Mouse (Mus musculus) frontal cortex, postnatal 36 days (tissue): ENCODE measurements around the gene Kcnip4.

ENCODE experiments used
- DNase-seq, 2 experiments: peaks; one replicate each; pipeline ENCODE4 v3.0.0; 2022; ENCODE audit warnings: low spot score in 2 of 2

The Kcnip4 gene

DNA sequence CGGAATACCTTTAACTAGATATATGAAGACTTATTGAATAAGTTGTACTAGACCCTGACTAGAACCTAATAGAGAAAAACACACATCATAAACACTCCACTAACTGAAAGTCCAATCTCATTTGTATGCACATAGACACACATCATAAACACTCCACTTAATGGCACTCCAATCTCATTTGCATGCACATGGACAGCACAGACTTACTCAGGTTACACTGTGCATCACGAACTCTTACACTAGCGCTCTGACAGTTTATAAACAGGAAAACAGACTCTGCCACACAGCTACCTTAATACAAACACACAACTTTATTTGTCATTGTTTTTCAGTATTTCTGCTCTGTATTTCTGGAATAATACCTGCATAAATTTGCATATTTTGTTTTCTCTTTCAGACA, 168.3 kb downstream of the Kcnip4 start:
- no peak for DNase-seq

DNA sequence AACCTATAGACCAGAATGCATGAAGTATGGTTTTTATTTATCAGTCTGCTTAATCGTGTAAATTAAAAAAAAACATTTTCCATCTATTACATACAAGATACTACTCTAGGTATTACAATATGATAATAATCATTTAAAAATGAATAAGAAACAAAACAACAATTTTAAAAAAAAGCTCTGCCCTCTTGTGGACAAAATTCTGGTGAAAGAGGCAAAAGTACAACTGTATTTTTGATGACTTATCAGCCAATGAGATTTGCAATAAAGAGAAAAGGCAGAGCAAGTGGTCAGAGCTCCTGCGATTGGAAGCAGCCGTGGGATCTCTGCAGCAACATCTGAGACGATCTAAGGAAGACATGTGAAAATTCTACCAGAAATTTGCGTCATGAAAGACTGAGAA, 172.6 kb downstream of the Kcnip4 start:
- DNase-seq, result no peak

DNA sequence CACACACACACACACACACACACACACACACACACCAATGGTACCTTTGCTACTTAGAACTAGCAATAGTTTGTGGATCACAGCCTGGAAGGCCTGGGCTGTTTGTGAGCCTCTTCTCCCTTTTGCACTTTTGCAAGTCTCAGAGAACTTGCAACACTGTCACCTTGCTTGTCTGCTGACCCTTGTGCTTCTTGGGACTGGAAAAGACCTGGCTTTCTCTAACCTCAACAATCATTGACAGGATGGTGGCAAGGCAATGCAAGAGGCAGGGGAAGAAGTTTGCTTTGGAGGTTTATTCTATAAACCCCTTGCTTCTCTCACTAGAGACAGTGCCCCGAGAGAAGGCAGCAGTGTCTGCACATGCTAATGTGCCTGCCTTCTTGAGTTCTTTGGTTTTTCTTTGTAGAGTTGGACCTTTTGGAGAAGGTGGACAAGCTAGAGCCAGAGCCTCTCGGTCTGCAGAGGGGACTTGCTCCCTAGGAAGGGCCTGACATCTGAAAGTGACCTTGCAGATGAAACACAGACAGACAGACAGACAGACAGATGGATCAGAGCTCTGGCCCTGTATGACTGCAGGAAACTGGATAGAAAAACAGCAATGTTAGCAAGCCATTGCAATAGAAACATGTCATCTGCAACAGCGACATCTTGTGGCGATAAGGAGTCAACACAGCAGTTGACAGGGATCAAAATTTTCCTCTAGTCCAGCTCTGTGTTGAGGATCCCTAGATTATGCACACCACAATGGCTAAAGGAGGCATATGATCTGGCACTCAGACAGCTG, 174.4 kb downstream of the Kcnip4 start:
- DNase-seq, result peak; percentile 33 to 76

DNA sequence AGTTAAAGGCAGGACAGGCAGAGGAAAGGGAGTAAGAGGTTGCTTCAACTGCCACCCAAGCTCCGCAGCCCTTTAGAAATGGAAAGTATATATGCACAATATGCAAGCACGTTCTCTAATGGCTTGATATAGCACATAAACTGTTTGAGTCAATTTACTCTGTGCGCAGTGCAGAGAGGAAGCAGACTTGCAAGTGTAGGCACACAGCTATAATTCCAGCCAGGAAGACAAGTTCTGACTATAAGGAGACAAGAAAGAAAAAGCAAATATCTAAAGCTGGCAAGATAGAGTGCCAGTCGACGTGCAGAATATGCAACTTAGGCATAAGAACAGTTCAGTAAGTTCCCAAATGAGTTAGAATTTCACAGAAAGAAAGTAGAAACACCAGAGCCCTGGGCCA, 175.2 kb downstream of the Kcnip4 start:
- DNase-seq, result peak in 1 of 2 experiments; percentile 41

DNA sequence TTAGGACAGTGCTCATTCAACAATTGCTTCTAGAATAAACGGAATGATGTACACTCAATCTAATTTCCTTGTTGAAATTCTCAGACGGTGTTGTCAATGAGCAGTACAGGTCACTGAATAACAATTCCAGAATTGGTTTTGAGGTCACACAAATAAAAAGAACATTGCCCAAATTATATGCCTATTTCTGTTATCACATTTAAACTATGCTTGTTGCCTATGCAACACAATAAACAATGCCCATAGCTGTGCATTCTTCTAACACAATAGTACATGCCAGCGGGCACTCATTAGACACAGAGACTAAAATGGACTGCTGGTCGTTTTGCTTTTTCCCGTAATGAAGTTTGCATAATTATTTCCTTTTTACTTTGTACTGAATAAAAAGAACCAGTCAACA, 176.2 kb downstream of the Kcnip4 start:
- DNase-seq, result no peak

DNA sequence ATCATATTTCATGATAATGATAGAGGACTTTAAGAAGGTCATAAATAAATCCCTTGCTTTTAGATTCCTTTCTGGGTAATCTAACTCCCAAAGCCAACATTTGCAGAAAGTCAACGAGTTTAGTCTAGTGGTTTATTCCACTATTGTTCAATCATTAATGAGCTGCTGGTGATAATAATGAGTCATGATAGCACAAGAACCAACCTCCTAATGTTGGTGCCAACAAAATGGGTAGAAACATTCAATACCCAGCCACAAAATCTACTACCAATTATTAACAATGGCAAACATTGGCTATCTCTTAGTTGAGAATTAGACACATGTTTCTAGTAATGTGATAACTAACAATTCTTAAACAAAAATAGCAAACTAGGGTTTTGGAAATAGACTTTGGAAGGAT, 180.1 kb downstream of the Kcnip4 start:
- DNase-seq, result no peak

DNA sequence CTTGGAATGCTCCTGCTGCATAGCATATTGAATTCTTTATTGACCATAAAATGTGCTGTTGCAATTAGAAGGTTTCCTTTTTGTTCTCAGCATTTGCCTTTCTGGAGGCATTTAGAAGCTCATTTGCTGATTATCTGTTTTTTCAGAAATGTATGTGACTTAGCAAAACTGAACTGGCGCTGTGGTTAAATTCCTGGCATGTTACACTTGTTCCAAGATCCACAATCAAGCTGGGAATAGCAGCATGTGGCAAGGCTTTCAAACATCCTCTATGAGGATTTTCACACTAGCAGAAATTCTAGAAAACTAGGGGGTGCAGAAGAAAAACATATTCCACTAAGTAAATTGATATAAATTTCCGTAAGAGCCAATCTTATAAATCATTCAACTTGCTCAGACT, 187.5 kb downstream of the Kcnip4 start:
- DNase-seq, result peak in 1 of 2 experiments; percentile 53

DNA sequence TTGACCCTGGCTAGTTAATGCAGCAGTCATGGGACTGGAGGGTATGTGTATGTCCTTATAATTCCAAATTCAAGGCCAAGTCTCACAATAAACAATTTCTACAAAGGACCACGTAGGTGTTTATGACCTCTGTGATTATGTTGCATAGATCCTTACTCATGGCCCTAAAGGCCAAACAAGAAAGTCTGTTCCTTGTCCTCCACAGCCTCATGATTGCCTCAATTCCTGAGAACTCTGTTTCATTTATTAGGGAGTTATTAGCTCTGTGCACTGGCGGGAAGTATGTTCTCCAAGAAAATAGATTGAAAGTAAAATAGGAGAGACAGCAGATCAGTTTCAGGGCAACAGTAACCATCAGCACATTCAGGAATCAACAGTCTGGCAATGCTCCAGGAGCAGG, 191.6 kb downstream of the Kcnip4 start:
- no peak for DNase-seq

DNA sequence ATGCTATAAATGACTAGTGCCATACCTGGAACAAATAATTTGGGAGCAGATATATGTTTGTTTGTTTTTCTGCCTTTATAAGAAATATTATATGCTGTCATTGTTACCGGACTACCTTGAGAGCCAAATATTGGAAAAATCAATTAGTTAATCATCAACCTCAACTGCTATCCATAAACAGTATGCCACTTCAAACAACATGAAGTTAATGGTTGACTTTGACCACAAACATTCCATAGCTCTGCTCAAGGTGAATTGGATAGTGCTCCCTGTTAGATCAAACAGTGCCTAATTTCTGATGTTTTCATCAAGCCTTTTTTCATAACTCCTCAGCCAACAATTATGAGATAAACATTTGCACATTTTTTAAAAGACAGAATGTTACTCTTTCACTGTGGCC, 195.7 kb downstream of the Kcnip4 start:
- DNase-seq, result no peak

DNA sequence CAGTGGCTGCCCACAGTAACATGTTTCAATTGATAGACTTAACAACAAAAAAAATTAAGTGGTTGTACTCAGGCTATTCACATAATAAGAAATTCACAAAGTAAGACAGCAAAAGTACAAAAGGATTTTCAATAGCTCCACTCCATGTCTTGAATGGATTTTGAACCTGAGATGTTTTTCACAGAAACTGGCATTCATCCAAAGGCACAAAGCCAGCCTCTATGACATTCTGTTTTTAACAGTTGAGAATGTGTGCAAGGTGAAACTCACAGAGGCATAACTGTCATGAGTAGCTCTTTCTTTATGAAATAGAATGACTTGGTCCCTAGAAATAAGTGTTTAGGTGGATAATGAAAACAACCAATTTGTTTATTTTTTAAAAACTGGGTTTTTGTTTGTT, 206.0 kb downstream of the Kcnip4 start:
- no peak for DNase-seq

DNA sequence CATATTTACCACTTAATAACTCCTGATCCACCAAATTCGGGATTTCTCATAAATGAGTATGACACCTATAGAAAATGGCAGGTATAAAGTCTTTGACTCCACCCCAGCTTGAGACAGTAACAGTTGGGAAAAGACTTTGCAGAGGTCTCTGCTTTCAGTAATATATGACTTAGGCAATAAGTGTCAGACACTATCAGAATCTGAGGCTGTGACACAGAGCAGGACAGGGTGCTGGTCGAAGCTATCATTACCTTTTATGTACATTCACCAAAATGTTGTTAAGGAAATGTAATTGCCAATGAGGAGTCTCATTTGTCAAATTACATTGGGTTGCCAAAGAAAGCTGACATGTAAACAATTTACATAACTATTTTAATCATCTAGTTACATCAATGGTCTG, 206.8 kb downstream of the Kcnip4 start:
- no peak for DNase-seq

DNA sequence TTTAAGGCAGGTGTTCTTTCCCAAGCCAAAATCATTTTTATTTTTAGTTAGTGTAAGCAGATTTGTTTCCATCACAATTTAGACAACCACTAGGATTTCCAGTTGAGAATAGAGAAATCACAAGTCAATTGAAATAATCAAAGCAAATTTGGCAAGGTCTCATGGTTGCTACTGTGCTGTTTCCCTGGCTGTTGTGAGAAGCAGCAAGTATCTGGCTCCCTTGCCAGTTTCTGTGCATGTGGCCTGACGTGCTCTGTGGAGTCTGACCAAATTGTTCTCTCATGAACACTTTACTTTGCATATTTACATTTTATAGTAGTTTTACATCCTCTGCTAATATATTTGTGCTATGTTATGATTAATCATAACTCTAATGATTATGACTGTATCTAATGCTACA, 217.9 kb downstream of the Kcnip4 start:
- no peak for DNase-seq

DNA sequence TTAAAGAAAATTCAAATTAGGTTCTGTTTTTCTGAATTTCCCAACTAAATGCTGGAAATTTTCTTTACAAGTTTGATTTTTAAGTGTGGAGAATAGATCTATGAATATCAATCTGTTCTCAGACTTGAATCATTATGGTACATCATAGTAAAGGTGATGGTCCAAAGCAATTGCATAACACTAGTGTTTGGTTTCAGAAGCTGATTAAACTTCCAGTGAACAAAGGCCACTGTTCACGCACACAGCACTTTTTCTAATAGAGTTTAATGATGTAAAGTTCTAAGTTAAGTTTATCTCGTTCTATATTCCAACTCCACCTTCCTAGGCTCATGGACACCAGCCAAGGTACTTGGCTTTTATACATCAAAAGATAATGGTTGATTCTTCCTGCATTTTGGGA, 219.4 kb downstream of the Kcnip4 start:
- DNase-seq, result no peak

DNA sequence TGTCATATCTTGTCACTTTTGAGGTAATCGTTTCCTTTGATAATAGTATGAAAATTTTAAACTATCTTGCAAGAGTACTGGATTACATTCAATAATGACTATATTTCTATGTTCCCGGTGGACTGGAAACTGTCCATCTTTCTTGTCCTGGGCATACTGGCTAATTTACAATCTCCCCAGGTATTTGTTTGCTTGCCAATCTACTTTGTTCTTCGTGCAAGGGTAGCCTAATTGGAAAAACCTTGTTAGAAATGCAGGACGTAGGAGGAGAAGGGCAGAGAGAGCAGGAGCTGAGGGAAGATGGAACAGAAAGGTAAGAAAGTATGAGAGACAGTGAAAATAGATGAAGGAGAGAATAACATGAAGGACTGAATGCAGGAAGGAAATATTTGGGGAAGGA, 226.1 kb downstream of the Kcnip4 start:
- DNase-seq, result no peak

DNA sequence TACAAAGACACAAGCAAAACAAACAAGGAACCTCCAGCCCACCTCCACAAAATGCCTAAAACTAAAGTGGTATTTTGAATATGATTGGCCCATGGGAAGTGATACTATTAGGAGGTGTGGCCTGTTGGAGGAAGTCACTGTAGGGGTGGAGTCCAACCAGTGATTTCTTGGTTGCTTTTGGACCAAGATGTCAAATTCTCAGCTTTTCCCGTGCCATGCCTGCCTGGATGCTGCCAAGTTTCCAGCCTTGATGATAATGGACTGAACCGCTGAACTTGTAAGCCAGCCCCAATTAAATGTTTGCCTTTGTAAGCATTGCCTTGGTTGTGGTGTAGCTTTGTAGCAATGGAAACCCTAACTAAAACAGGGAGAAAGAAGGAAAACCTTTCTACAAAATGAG, 232.3 kb downstream of the Kcnip4 start:
- DNase-seq, result no peak

DNA sequence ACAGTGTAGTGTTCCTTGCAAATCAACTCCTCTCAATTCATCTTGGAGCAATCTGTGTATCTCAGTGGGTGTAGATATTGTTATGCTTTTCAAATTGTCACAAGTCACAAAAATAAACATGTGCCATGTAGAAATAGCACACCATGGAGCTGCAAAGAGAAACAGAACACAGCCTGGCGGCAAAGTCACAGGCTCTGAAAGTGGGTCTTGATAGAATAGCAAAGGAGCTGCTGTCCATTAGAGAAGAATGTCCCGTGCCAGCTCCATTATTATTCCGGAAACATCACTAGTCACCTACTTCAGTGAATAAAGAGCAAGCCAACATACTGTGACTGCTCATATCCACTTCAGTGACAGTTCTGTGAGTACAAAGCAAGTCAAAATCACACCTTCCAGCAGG, 232.9 kb downstream of the Kcnip4 start:
- no peak for DNase-seq

DNA sequence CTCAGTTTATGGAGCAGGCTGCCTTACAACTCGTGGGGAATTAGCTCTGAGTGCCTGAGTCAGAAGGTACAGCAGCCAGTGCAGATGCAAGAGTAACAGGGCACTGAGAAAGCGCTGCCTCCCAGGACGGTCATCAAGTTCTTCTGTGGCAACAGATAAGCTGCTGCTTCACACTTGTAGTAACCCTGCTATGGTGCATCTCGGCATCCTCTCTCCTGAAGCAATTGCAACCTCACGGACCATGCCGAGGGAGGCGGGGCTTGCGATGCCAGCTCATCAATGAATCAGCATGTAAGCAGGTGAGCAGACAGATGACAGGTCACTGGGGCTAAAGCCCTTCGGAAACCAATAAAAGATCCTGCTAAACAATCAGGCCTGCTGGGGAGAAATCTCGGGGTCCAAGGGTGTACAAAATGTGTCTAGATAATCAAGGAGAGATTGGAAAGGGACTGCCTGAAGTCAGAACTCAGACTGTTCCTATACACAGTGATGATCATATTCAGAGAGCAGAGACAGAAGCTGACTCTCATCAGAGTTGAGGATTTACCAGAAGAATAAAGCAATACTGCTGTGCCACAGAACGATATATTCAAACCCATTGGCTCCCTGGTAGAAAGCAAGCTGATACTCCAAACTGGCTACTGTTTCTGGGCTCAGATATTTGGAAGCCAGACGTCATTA, 239.1 kb downstream of the Kcnip4 start:
- no peak for DNase-seq

DNA sequence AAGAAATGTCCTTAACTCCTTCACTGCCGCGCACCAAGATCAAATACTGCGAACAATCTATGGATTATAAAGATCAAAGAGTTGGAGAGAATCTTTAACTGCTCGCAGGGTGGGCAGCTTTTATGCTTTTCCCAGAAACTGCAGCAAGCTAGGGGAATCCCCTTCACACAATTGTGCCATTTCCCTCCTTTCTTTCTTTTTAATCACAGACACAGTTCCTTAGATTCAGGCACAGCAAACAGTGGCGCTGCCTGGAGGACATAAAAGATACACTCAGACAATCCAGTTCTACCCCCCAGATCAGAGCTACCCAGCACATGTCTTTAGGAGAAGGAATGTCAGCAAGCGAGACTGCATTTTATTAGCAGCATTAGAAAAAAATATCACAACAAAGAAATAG, 239.9 kb downstream of the Kcnip4 start:
- DNase-seq, result no peak

DNA sequence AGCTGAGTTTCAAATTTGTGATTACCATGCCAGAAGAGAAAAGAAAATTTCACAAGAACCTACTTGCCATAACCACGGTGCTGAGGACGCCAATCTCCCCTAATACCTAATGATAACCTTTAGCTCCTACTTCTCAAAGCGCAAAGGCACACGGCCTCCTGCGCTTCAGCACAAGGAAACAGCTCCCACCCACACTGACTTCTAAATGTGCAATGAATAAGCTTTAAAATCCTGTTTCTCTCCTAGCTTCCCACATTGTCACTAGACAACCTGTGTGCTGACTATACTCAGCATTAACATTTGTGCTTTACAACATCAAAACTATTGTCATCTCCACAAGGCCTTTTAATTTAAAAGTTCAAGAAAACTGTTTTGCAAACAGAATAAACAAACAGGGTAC, 241.3 kb downstream of the Kcnip4 start:
- DNase-seq, result no peak

DNA sequence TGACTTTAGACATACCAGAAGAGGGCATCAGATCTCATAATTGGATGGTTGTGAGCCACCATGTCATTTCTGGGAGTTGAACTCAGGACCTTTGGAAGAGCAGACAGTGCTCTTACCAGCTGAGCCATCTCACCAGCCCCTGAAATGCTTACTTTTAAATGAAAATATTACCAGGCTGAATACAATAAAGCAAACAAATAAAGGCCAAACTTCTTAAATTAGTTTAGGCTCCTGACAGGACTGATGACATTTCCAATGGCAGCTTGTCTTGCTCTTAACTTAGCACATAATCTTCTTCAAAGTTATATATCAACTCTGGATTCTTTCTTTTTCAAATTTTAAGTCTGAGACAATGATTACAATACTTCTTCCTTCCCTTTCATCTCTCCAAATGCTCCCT, 252.8 kb downstream of the Kcnip4 start:
- DNase-seq, result no peak

DNA sequence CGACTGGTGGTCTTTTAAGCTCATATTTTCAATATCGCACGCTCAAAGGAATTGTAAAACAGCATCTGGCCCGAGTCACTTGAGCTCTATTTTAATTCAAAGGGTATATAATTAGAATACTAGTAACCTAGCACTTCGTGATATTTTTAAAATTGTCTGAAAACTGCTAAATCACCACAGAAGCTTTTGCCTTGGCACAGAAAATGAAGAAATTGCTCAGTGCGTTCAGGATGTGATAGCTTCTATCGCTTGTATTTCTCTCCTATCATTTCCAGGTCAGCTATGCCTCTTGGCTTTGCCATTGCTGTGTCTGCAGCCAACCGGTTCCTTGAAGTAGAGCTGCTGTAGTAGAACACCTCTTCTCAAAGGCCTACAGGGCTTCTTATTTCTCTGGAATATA, 255.9 kb downstream of the Kcnip4 start:
- DNase-seq, result no peak

DNA sequence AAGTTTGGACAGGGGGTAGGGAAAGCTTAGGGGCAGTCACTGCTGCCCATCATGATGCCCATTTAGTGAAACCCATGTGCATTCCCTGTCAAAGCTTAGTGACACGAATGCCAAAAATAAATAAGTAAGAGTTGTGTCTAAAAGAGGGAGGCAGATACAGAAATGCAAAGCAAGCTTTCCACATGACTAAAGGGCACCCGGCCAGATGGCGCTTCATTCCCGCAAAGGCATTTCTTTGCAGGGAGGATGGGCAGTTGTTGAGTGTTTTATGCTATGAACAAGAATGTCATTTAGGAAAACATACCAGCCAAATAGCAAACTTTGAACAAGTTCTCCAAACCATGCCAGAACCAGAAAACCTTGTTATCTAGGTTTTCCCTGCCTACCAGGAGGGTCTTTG, 265.4 kb downstream of the Kcnip4 start:
- peak in 1 of 2 experiments; percentile 15 for DNase-seq

DNA sequence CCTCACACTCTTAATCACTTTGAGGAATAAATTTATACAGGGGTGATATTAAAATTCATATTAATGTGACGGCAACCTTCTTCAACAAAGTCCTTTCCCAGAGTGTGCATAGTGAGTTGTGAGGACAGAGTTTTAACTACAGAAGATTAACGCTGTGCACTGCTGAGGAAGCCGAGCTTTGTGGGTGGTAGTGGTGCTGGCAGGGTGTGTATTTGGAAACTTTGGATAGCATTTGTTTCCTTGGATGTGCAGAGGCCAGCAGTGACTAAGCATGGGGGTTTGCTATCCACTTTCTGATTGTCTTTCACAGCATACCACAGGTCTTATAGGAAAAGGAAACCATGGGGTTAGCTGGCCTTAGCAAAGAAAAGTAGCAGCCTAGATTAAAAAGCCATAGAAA, 267.9 kb downstream of the Kcnip4 start:
- DNase-seq, result peak in 1 of 2 experiments; percentile 24

DNA sequence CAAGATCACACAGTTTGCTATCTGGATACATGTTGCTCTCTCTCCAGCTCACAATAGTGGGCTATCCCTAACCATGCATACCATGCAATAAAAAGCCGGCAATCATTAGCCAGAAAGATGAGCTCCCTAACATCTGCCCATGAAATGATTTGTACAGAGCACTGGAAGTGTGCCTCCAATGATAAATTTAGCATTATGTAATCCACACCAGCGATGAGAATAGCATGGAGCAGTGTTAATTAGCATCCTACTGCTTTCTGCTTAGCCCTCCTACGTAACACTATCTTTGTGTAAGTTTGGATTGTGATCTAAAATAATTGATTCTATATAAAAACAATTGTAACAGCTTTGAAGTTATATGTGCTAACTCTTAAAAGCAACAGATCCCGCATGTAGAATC, 268.7 kb downstream of the Kcnip4 start:
- DNase-seq, result peak; percentile 2 to 24
